Mouse (Mus musculus): ENCODE data around the gene Chrdl2.

Chrdl2 gene

DNA sequence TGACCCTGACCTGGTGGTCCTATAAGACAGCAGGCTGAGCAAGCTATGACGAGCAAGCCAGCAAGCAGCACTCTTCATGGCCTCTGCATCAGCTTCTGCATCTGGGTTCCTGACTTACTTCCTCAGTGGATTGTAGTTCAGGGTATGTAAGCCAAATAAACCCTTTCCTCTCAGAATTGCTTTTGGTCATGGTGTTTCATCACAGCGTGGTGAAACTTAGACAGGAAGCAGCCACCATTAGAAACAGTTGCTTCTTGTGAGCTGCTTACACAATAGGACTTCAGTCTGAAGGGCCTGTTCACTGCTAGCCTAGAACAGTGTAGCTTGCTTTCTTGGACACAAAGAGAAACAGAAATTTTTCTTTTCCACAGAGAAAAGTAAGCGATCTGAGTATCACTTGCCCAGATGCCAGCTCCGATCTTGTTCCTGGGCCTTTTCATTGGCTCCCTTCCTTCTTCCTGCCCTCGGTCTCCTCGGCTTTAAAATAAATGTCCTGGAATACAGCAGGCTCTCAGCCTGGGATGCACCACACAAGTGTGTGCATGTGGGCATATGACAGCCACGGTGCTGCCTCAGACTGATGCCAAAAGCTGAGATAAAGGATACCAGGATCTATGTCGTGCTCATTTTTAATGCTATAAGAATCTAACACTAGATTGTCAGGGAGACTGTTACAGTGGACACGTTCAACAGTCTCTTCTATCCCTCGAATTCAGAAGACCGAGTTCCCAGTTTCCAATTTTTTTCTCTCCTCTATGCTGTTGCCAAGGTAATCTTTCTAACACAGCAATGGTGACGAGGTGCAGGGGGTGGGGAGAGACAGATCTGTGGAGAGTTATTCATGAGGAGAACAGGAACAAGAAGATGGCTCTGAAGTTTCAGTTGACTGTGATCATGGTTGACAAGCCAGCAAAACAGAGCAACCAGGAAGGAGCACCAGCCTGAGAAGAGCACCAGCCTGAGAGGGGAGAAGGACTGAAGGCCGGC lies 23.4 kb upstream of the Chrdl2 start:
- in situ Hi-C loops (cut with MboI, MseI), result no loop called here

DNA sequence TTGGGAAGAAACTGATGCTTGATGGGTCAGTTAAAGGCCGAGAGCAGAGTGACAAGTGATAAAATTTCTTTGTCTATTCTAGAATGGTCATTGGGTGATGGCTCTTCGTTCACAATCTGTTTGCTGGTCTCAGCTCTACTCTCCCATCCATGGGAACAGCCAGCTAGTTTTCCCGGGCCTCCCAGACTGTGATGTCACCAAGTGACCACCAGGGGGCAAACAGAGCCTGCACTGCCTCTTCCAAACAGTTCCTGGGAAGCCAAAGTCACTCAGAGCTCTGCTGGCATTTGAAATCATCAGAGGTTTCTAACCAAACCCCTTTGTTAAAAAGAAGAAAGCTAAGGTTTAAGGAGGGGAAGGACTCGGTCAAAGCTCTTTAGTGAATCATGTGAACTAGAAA lies 17.2 kb upstream of the Chrdl2 start:
- in situ Hi-C loops (cut with MboI, MseI), result no loop called here

DNA sequence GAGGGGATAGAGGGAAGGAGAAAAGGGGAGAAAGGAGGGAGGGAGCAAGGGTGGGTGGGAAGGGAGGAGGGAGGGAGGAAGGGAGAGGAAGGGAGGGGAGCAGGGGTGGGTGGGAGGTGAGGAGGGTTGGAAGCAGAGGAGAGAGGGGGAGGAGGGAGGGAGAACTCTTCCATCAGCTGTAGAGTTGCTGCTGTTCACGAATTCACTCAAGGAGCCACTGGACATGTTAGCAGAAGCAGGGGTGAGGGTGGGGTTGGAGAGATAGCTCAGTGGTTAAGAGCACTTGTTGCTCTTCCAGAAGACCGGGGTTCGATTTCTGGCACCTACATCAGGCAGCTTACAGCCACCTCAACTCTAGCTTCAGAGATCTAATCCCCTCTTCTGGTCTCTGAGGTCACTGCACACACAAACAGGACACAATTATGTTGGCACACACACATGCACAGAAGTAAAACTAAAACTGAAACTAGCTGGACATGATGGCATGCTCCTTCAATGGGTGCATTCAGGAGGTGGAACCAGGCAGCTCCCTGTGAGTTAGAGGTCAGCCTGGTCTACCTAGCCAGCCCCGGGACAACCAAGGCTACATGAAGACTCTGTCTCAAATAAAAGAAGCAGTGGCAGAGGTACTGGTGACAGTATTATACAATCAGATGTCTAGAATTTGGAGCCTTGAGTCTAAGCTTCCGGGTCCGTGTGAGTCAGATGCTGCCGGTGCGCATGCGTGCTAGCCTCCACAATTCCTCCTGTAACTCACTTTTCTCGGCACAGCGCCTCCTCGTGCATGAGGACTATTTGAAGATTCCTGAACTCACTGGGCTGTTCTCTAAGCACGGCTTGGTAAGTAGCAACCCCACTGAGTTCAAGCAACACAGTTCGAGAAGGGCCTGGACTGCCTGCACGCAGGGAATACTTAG lies 15.9 kb upstream of the Chrdl2 start:
- in situ Hi-C loops (cut with MboI, MseI), result no loop called here

DNA sequence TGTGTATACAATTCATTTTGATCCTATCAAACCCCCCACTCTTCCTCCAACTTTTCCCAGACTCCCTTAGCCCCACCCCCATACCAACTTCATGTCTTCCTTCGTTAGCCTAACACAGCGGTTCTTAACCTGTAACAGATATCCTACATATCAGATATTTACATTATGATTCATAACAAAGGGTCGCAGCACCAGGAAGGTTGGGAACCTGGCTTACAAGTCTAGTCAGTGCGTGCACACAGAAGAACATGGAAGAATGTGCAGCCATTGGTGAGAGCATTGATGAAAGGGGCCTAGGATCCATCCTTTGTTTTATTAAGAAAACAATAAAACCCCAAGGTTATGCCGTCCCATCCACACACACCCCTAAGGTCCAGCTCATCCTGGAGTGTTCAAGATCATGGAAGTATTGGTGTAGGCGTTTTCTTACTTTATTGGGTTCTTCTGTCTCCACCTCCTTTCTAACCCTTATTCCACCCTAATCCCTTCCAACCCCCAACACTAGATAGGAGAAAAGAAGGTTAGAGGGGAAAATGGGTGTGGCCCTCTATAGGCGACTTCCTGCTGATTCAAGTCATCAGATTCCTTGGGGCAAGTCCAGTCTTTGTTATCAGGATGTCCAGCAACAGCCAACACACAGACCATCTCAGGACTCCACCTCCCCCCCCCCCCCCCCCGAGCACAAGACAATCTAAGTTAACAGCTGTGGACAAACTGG lies 14.8 kb upstream of the Chrdl2 start:
- in situ Hi-C loops (cut with MboI, MseI), result no loop called here

DNA sequence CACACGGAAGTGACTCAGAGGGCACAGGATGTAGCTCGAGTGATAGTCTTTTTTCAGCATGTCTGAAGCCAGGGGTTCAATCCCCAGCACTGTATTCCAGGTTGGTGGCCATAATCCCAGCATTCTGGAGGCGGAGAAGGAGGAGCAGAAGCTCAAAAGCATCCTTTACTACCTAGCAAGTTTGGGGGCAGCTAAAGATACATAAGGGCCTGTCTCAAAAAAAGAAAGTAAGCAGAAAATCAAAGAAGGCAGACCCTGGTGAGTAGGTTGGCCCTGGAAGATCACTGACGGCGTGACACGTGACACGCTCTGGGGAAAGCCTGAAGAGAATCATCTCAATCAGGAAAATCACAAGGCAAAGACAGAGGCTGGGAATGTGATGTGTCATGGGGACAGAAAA lies 12.8 kb upstream of the Chrdl2 start:
- in situ Hi-C loops (cut with MboI, MseI), result no loop called here

DNA sequence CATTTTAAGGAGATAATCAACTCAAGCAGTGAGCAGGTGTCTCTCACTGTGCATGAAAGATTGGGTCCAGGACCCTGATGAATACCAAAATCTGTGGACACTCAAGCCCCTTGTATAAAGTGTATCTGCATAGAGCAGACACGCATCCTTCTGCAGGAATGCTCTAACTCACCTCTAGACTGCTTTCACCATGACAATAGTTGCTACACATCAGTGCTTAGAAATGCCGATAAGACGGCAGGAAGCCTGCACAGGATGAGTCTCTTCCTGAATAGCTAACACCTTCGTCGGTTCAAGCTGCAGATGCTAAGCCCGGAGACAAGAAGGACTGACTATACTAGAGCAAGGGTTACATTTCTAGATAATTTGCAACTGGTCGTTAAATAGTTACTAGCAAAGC lies 10.8 kb upstream of the Chrdl2 start:
- in situ Hi-C loops (cut with MboI, MseI), result no loop called here

DNA sequence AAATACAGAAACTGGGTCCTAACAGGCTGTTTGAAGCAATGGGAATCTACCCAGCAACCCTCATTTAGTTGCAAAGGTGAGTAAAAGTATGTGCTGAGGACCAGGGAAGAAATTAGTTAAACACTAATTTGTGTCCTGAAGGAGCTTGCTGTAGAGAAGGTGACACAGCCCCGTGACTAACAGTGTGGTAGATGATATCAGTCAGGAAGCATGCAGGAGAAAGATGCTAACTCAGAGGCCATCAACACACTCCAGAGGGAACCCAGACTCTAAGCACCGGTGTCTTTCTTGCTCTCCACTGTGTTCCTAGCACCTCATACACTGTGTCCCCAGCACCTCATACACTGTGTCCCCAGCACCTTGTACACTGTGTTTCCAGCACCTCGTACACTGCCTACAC lies 7.3 kb upstream of the Chrdl2 start:
- in situ Hi-C loops (cut with MboI, MseI), result no loop called here

DNA sequence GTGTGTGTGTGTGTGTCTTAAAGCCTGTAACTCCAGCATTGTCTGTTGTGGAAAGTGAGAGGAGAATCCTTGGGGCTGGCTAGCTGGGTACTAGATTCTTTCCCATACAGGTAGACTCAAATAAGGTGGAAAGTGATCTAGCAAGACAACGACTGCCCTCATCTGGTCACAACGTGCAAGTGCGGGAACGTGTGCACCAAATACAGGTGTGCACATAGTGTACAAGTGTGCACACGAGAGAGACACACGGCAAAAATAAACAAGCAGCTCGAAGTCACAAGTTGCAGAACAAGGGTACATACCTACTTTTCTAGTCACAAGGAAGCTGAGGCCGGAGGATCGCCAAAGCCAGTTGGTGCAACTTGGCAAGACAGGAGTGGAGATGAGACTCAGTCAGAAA lies 2.2 kb upstream of the Chrdl2 start:
- in situ Hi-C loops (cut with MboI, MseI), result no loop called here

DNA sequence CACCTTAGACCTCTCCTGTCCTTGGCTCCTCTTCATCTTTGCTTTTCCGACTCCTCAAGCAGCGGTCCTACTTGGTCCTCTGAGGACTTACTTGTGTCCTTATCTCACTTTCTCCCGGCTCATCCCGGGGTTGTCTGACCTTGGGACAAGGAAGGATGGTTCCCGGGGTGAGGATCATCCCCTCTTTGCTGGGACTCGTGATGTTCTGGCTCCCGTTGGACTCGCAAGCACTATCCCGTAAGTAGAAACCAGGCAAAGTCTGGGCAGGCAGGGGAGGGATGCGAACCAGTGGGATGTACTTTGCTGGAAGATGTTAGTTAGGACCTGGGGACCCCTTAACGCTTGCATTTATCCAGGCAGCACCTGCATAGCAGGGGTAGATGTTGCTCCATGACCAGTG lies 439 bp downstream of the Chrdl2 start:
- in situ Hi-C loops (cut with MboI, MseI), result no loop called here

DNA sequence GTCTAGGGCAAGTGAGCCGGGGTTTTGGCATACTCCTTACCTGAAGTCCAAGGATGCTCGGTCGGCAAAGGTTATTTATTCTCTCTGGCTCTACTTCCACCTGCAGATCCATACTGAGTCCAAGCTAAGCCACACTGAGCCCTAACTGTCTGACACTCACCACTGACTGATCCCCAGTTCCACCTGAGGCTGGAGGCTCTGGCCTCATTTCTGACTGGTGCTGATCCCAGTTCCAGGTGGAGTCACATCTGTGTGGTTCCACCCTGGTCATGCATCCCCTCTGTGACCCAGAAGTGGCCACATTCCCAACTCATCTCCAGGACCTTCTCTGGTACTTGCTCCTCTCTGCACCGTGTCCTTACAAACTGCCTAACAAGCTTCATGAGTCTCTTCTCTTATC lies 2.8 kb downstream of the Chrdl2 start:
- in situ Hi-C loops (cut with MboI, MseI), result no loop called here

DNA sequence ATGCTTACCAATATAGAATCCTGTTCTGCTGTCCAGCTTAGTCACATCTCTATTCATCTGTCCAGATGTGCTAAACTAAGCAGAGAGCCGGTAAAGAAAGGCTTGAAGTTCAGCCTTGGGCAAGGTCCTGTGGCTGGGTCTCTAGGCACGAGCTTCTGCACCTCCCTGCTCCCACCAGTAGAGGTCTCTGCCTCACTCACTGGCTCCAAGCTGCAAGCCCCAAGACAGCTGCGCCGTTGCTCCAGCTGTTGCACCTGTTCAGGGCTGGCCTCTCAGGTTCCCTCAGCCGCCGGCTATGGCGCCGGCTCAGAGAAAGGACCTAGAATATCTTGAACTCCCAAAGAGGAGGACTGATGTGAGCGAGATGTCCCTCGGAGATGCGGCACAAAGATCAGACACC lies 3.7 kb downstream of the Chrdl2 start:
- in situ Hi-C loops (cut with MboI, MseI), result loop anchor here (10.0 kb wide), 1 partner anchor 615 kb away; no protein-coding TSS in a partner anchor

DNA sequence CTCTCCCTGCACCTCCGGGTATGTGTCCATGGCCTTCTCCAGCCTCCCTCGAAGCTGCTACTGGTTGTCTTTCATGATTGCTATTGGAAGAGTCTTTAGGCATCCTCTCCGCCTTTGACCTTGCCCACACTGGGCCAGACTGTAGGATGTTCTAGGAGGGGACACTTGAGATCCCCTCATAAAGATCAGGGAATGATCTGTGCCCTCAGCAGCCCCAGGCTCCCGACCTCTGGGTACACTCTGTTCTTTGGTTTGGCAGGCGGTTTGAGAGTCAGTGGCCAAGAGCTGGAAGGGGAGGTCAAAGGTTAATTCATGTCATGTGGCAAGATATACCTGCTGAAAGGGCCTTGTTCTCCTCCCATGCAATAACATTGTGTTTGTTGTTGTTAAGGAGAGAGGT lies 4.7 kb downstream of the Chrdl2 start:
- in situ Hi-C loops (cut with MboI, MseI), result loop anchor here (10.0 kb wide), 1 partner anchor 616 kb away; no protein-coding TSS in a partner anchor

DNA sequence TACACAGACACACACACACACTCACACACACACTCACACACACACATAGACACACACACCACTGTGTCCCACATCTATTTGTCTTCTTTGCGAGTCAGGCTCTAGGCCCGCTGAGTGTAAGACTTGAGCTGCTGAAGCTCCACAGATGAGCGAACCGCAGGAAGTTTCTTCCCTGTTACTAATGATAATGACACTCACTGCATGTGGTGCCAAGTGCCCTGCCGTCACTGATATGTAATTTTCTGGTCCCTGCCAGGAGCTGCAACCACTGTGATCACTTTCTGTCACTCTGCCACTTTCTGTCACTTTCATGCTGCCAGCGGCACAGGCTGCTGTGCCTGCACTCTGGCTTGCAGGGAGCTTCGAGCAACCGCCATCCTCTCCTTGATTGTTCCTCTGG lies 6.1 kb downstream of the Chrdl2 start:
- in situ Hi-C loops (cut with MboI, MseI), result loop anchor here (10.0 kb wide), 1 partner anchor 617 kb away; no protein-coding TSS in a partner anchor

DNA sequence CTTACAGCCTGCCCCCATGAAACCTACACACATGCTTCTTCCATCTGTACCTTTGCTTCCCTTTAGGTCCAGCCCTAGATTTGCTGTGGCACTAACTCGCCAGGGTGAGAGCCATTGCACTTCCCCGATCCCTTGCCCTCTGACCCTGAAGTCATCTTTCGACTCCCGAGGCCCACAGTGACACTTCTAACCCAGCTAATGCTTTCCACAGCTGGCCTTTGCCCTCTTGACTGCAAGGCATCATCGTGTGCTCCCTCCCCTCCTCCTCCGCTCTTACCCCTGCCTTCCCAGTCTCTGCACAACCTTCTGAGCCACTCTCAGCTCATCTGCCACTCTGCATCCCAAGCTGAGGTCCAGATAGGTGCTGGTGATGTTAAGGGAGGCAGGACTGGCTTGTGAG lies 6.5 kb downstream of the Chrdl2 start:
- in situ Hi-C loops (cut with MboI, MseI), result loop anchor here (10.0 kb wide), 1 partner anchor 618 kb away; no protein-coding TSS in a partner anchor

DNA sequence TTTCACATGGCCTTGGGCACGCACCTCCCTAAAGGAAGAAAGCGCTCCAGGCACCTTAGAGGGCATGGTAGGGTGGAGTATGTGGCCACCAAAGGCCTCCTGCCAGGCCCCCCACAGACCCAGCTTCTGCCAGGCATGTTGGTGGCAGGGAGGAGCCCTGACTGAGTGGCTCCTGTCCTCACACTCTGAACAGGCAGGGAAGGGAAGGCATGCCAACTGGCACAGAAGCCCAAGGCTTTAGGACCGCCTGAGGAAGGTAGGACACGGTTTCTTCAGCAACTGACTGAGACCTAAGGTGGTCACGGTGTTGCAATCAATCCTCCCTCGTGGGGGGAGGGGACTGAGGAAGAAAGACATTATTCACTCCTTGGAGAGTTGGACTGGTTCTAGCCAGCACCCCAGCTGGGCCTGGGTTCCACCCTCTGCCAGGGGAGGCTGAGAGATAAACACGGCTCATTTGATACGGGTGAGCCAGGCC lies 8.2 kb downstream of the Chrdl2 start:
- in situ Hi-C loops (cut with MboI, MseI), result loop anchor here (10.0 kb wide), 1 partner anchor 619 kb away; no protein-coding TSS in a partner anchor

DNA sequence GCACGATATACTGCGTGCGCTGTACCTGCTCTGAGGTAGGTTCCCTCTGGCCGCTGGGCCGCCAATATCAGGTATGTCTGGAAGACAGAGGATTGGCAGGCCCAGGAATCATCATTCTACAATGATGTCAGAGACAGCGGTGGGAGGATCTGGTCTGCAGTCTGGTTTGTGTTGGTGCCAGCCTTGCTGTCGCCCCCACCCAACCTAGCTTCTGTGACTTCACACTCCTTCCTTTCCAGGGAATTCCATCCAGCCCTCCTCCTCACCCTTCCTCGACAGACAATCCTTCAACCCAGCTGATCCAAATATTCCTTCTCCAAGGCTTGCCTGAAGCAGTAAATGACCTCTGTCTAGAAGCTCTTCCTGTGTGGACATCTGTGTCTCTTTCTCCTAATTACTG lies 11.1 kb downstream of the Chrdl2 start:
- in situ Hi-C loops (cut with MboI, MseI), result loop anchor here (10.0 kb wide), 1 partner anchor 622 kb away; no protein-coding TSS in a partner anchor

DNA sequence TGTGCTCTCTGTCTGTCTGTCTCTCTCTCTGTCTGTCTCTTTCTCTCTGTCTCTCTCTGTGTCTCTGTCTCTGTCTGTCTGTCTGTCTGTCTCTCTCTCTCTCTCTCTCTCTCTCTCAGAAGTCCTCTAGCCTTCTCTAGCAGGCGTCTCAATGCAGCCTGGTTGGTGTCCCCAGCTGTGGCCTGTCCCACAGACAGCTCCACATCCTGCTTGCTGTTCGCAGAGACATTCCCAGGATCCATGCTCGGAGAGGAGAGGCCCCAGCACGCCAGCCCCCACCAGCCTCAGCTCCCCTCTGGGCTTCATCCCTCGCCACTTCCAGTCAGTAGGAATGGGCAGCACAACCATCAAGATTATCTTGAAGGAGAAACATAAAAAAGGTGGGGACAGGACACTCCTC lies 21.4 kb downstream of the Chrdl2 start:
- in situ Hi-C loops (cut with MboI, MseI), result no loop called here

DNA sequence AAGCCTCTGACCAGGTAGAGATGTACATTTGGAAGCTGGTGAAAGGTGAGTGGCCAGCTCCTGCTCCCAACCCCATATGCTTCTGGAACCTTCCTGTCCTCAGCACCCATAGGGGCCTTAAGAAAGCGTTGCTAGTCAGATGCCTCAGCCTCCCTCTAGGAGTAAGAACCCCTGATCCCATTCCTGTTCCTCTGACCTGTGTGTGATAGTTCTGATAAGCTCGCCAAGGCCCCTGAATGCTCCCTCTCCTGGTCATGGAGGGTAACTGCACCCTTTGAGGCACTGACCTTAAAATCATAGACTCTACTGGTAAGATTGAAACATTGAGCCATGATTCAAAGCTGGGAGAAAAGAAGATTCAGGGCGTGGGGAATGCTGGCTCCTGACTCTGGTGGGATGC lies 23.3 kb downstream of the Chrdl2 start:
- in situ Hi-C loops (cut with MboI, MseI), result no loop called here

DNA sequence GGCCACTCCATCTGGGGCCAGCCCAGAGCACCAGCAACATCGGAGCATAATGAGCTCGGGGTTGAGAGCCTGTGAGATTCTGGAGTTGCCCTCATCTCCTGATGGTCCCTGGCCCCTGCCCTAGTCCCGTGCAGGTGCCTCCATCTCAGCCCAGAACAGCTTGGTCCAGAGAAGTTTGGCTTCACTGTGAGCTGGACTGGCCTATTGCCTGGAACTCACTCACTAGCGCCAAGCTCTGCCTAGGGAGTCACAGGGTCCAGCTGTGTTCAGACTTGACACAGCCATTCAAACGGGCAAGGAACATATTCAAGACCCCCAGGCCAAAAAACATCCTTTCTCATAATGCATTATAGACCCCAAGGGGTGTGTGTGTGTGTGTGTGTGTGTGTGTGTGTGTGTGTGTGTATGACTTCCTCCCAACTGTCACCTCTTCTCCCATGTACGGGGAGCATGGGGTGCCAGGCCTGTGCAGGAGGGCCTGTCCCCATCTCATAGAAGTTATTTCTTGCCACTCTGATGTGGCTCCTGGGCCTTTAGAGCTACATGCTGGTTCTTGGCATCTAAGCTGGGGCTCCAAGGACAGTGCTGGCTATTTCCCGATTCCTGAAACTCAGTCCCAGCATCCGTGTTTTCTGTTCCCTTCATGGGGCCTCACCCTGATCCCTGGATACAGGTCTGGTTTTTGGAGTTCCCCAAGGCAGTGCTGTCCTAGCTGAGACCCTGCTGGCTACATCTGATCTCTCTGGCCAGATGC lies 25.2 kb downstream of the Chrdl2 start:
- in situ Hi-C loops (cut with MboI, MseI), result no loop called here

DNA sequence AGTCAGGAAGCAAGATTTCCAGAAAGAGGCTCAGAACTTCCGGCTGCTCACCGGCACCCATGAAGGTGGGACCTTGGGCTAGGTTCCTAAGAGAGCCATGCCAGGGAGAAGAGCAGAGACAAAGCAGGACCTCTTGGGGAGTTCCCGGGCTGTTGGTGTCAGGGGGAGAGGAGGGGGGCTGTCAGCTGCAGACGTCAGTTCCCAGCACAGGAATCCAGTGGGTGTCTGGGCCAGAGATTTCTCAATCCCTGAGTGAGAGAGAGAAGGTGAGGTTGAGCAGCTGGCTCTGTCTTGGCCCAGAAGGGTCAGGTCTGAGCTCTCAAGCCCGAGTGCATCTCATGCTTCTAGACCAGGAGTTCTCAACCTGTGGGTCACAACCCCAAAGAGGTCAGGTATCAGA lies 27.7 kb downstream of the Chrdl2 start:
- in situ Hi-C loops (cut with MboI, MseI), result no loop called here
